Comparison of ENCODE assay signal across 8 mouse cellular contexts in the genomic region with DNA sequence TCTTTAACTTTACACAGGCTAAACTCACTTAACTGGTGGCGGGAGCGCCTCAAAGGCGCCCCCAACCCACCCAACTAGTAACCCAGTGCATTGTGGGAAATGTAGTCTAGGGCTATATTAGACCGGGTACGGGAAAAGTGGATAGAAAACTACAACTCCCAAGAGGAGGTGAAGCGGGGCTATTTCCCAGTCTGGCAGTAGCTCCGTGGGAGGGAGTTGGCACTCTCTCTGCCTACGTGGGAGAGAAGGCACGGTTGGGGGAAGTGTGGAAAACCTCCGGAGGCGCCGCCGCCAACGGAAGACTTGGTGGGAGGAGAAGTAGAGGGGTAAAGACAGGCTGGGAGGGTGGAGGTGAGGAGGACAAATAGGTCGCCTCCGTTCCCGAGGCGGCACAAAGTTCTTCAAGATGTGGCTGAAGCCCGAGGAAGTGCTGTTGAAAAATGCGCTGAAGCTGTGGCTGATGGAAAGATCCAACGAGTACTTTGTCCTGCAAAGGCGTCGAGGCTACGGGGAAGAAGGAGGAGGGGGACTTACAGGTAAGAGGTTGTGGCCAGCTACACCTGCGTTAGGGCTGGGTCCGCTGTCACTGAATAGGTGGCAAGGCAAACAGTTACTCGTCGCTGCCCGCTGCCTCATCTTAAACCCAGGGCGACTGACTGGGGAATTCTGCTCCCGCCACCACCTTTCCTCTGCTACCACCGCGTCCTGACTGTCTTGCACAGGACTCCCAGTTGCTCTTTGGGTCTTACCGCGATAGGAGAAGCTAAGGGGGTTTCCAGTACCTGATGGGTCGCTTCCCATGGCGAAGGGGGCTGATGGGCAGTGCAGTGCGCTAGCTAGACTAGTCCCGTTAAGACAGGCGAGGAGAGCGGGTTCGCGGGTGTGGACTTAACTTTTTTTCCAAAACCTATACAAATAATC. TPM values are rescaled to one million over a fixed set of nuclear protein-coding genes. Genes with fewer than 3 reads are reported as not detected.
DNase-seq lines count a peak whose midpoint lies in the region; ATAC-seq and TF ChIP-seq lines count a peak whose summit lies in the region.

Gene Tbc1d8b, plus strand, starts transcription at position 222 of the 921 bp plus-strand sequence.

- peak; percentile 96 for DNase-seq in 3T3-L1 (ENCODE audit: low read depth, low spot score)
- DNase-seq in heart, adult 9 months (ENCODE audit: low spot score in 2 of 2), result peak; percentile 85 to 89
- DNase-seq in monocyte, adult 2 months (ENCODE audit: low read depth in 1 of 2, low spot score in 2 of 2), result peak; percentile 12 to 28
- peak; percentile 60 to 78 for DNase-seq in spleen, postnatal 36 days (ENCODE audit: low spot score in 2 of 2)

- 13% methylated on average over 43 of the region's 43 CpGs for WGBS in bone marrow, adult 2 months
- 20% methylated on average over 43 of the region's 43 CpGs for WGBS in kidney, embryonic 14.5 days
- WGBS in limb, embryonic 15.5 days, result 14% methylated on average over 43 of the region's 43 CpGs

- no peaks in the 10 kb centered on the region for H3K27me3 ChIP-seq in kidney, embryonic 14.5 days (ENCODE audit: control insufficient read depth, insufficient read depth, low read length)
- 0 out of 2 replicates have a peak, but pooled peaks cover 7% of the 10 kb centered on the region for H3K27me3 ChIP-seq in limb, embryonic 15.5 days

- H3K36me3 ChIP-seq in kidney, embryonic 14.5 days (ENCODE audit: control insufficient read depth, insufficient read depth, low read length), result no peaks in the 10 kb centered on the region
- no peaks in the 10 kb centered on the region for H3K36me3 ChIP-seq in limb, embryonic 15.5 days

- H3K4me3 ChIP-seq in bone marrow, adult 2 months (replicated peaks; ENCODE audit: control insufficient read depth, low read depth, low read length), result peak within 1 kb of the TSS; percentile 90
- peak within 1 kb of the TSS; percentile 87 for H3K4me3 ChIP-seq in embryonic fibroblast, embryonic 13.5 days (ENCODE audit: insufficient read depth, low read length)
- peak within 1 kb of the TSS; percentile 55 for H3K4me3 ChIP-seq in kidney, embryonic 14.5 days (ENCODE audit: low read length)
- peak within 1 kb of the TSS; percentile 55 for H3K4me3 ChIP-seq in limb, embryonic 15.5 days

- H3K4me1 ChIP-seq in bone marrow, adult 2 months (ENCODE audit: control insufficient read depth, insufficient read depth, low read length), result no peaks in the 10 kb centered on the region
- H3K4me1 ChIP-seq in embryonic fibroblast, embryonic 13.5 days (ENCODE audit: control insufficient read depth, insufficient read depth, low read length), result no peaks in the 10 kb centered on the region
- no peaks in the 10 kb centered on the region for H3K4me1 ChIP-seq in kidney, embryonic 14.5 days (ENCODE audit: control insufficient read depth, insufficient read depth, low read length)
- no peaks in the 10 kb centered on the region for H3K4me1 ChIP-seq in limb, embryonic 15.5 days

- H3K9ac ChIP-seq in kidney, embryonic 14.5 days (ENCODE audit: low read depth, low read length), result peak within 1 kb of the TSS; percentile 50; the same call in 1 of the 2 replicates
- peak within 1 kb of the TSS; percentile 48 for H3K9ac ChIP-seq in limb, embryonic 15.5 days

- no peak within 1 kb of the TSS for H3K27ac ChIP-seq in bone marrow, adult 2 months (ENCODE audit: control insufficient read depth, insufficient read depth, low read depth, low read length, poor library complexity)
- H3K27ac ChIP-seq in embryonic fibroblast, embryonic 13.5 days (ENCODE audit: insufficient read depth, low read length), result peak within 1 kb of the TSS; percentile 85
- H3K27ac ChIP-seq in kidney, embryonic 14.5 days (ENCODE audit: low read depth, low read length), result no peak within 1 kb of the TSS
- H3K27ac ChIP-seq in limb, embryonic 15.5 days, result peak within 1 kb of the TSS; percentile 67

- H3K4me2 ChIP-seq in kidney, embryonic 14.5 days (replicated peaks; ENCODE audit: low read depth, low read length), result peak within 1 kb of the TSS; percentile 48
- peak within 1 kb of the TSS; percentile 45 for H3K4me2 ChIP-seq in limb, embryonic 15.5 days

- H3K9me3 ChIP-seq in kidney, embryonic 14.5 days (ENCODE audit: control insufficient read depth, low read length), result no peaks in the 10 kb centered on the region
- no peaks in the 10 kb centered on the region for H3K9me3 ChIP-seq in limb, embryonic 15.5 days

- TF ChIP-seq POLR2A in bone marrow, adult 2 months (IDR thresholded peaks at IDR 0.05; ENCODE audit: borderline replicate concordance, control insufficient read depth, low read depth, low read length), result no peak
- TF ChIP-seq POLR2A in embryonic fibroblast, embryonic 13.5 days (IDR thresholded peaks at IDR 0.05; ENCODE audit: low read depth, low read length), result peak; percentile 74

- peak; percentile 99 for ATAC-seq in kidney, embryonic 14.5 days (ENCODE audit: low FRiP score, low TSS enrichment)
- peak; percentile 99 for ATAC-seq in limb, embryonic 15.5 days (ENCODE audit: insufficient number of reproducible peaks, low FRiP score, low TSS enrichment, low read depth)

- no peak for TF ChIP-seq CTCF in bone marrow, adult 2 months (IDR thresholded peaks at IDR 0.05; ENCODE audit: control insufficient read depth, insufficient read depth, low read length)
- no peak for TF ChIP-seq CTCF in embryonic fibroblast, embryonic 13.5 days (IDR thresholded peaks at IDR 0.05; ENCODE audit: borderline replicate concordance, insufficient read depth, low read length)

RNA-seq across cellular contexts. Expression of gene Tbc1d8b, which starts in this region (rescaled TPM):
- polyA plus RNA-seq in bone marrow, adult 2 months (2011; ENCODE audit: insufficient read depth, insufficient read length, low replicate concordance, missing spikeins), result 0.50 and 0.88 TPM in 2 replicates
- polyA plus RNA-seq in embryonic fibroblast, embryonic 13.5 days (2011; ENCODE audit: insufficient read length, low read depth, missing spikeins), result 31.0 and 35.6 TPM in 2 replicates
- 1.3 and 1.5 TPM in 2 replicates for polyA plus RNA-seq in kidney, embryonic 14.5 days (2014; fragmentation: Nextera tagmentation; extraction: Ambion mirVana)
- 4.8 and 5.8 TPM in 2 replicates for polyA plus RNA-seq in limb, embryonic 15.5 days (2015; fragmentation: Nextera tagmentation; extraction: Ambion mirVana)

Comparison
In these comparisons a context has a peak if more than half of its experiments do, and no peak if none do; other contexts are left out.
1. DNase-seq: peak in every context shown above with its lines; median percentile 96 in 3T3-L1; 87 in heart, adult 9 months; 69 in spleen, postnatal 36 days; 20 in monocyte, adult 2 months.
2. H3K27ac ChIP-seq: peak in embryonic fibroblast, embryonic 13.5 days (single experiment) and limb, embryonic 15.5 days (single experiment); none in bone marrow, adult 2 months (single experiment) and kidney, embryonic 14.5 days (single experiment).
3. Peak in every context shown above with its lines, with median percentiles within 50 percentile points of each other: H3K4me3 ChIP-seq.